Mouse (Mus musculus): ENCODE results near the gene Eea1.

DNA sequence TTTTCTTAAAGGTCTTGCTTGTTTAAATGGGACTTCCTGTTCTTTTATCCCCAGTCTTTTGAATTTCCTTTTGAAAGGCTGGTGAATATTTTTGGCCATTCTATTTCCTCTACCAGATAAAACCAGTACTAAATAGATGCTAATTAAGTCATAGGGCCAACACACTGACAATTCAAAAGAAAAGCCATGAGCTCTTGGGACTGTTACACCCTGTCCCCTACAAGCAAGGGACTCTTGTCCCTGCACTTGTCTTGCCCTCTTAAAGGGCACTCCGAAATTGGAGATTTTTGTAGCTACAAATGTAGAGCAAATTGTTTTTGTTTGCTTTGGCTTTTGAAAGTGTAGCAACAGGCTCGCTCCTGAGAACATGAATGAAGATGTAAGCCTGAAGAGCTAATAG is 154.1 kb downstream of the Eea1 start:
- TF ChIP-seq CTCF (conservative IDR thresholded peaks at IDR 0.05; ENCODE audit: insufficient read depth, insufficient read length, low read depth, low read length) (no peak), POLR2A (IDR thresholded peaks at IDR 0.05; ENCODE audit: low read depth, low read length) (no peak)

Measured in kidney, adult 2 months (tissue).